ENCODE assay signal across 26 mouse cellular contexts in the genomic region with DNA sequence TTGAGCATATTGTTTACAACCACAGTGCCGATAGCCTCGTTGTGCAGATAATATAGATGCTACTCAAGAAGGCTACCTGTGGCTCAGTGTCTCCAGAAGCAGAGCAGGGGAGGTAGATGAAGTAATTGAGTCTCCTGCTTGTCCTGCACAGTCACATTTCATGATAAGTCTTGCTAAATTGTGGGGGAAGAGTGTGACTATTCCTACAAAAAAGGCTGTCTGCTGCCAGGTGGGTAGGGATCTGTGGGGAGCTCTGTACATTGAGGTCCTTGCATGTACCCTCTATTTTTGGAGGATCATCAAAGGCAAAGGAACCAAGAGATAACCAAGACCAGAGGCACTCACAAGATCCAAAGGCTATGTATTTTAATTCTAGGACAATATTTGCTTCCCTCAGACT.
"Had no signal": no experiment of that assay in that cellular context is flagged by ENCODE, and none has a peak within 500 bp of the region (broad histone marks: within the 10 kb centered on the region; RNA-seq: fewer than 3 reads in every experiment).

No protein-coding gene starts in this region.

- H3K4me3 ChIP-seq: limb, embryonic 10.5 days; limb, embryonic 13.5 days; liver, embryonic 12.5 days; liver, embryonic 15.5 days; lung, embryonic 15.5 days; megakaryocyte, embryonic 14.5 days; midbrain, embryonic 10.5 days; midbrain, embryonic 13.5 days; myocyte; neural tube, embryonic 13.5 days had no signal

- H3K27ac ChIP-seq: kidney, postnatal 0 days; limb, embryonic 10.5 days; limb, embryonic 13.5 days; liver, embryonic 12.5 days; liver, embryonic 15.5 days; lung, embryonic 15.5 days; midbrain, embryonic 10.5 days; midbrain, embryonic 13.5 days; neural tube, embryonic 13.5 days had no signal

- DNase-seq: kidney, adult 18-20 months; kidney, adult 9 months; kidney, postnatal 25 days; layer of hippocampus, postnatal 36 days; liver; lung, adult 18-20 months; lung, postnatal 10 days; lung, postnatal 36 days; retina, postnatal 1 day; thymus, adult 2 months; thymus, postnatal 14 days; thymus, postnatal 4 days had no signal

- ATAC-seq: inflammation-experienced regulatory T-cells, adult 6 months; intestine, embryonic 16.5 days; liver, embryonic 12.5 days; midbrain, embryonic 13.5 days; midbrain, embryonic 16.5 days had no signal
